Mouse (Mus musculus): ENCODE data around the gene Prdm16. TPM values are rescaled to one million over a fixed set of nuclear protein-coding genes. Genes with fewer than 3 reads are reported as not detected.

Gene Prdm16
- polyA plus RNA-seq, 1 experiment = not detected

DNA sequence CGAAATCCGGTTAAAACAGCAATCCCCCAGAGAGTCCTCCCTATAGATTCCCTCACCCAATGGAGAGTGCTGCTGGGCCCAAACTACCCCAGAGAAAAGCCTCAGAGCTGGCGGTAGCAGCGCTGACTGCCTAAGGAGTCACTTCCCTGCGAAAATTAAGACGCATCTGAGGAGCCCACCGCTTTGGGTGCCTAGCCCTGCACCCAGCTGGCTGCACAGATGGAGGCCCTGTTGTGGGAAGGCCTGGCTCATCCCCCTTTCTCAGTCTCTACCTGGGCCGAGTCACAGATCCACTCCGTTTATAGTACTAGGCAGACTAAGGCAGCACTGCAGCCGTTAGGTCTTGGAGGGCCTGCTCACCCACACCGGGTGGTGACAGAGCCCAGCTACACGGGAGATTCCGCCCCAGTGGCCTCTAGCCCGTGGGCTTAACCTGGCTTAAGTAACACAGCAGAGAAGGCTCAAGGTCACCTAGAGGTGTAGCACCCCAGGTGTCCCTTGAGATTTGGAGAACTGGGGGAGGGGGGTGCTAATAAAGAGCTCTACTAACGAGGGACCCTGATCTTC, 1.7 kb upstream of the Prdm16 start:
- no peak for TF ChIP-seq MYOD1 (IDR thresholded peaks at IDR 0.05; ENCODE audit: control insufficient read depth, insufficient read length, low read depth)
- no peak overlapping the region for H3ac ChIP-seq (ENCODE audit: control insufficient read depth, insufficient read length, low read depth)
- no peaks in the 10 kb centered on the region for H3K79me2 ChIP-seq (ENCODE audit: control insufficient read depth, insufficient read depth)
- H3K4me3 ChIP-seq (ENCODE audit: insufficient read depth, poor library complexity, severe bottlenecking) = no peak overlapping the region
- no peaks in the 10 kb centered on the region for H3K36me3 ChIP-seq (ENCODE audit: control insufficient read depth, insufficient read depth)
- no peaks in the 10 kb centered on the region for H3K79me3 ChIP-seq (ENCODE audit: low read depth)
- H3K27me3 ChIP-seq (ENCODE audit: control insufficient read depth, insufficient read depth, insufficient read length) = no peaks in the 10 kb centered on the region

DNA sequence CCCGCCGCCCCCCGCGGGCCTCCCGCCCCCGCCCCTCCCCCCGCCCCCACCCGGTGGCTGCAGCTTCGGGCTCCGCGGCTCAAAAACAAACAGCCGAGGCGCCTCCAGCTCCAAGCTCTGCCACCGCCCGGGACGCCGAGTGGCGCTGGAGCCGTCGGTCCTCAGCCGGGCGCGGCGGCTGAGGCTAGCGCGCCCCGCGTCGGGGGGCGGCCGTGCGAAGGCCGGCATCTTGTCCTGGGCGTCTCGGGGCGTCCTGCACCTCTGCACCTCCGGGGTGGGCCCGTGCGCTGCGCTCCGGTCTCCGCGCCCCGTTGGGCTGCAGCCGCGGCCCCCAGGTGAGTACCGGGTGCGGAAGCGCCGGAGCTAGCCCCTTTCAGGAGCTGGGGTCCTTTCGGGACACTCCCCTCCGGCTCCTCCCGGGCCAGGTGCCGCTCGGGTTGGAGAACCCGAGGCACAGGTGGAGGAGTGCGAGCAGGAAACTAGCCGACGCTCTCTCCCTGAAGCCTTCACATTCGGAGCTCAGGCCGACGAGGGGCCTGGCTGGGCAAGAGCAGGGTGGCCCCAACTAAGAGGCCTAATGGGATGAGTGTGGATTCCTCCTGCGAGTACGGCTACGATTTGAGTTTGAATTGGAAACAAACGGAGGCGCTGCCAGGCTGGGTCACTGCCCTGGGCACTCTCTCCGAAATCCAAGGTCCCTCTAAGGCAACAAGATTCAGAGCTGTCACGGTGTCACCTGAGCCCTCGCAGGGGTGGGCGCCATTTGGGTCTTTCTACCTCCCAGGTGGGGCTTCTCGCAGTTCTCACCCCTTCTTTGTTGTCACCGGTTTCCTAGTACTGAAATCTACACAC, 1.0 kb upstream of the Prdm16 start:
- Histone ChIP-seq H3K4me3 (ENCODE audit: insufficient read depth, poor library complexity, severe bottlenecking) (no peak overlapping the region), H3ac (ENCODE audit: control insufficient read depth, insufficient read length, low read depth) (no peak overlapping the region), H3K36me3 (ENCODE audit: control insufficient read depth, insufficient read depth) (no peaks in the 10 kb centered on the region), H3K79me2 (ENCODE audit: control insufficient read depth, insufficient read depth) (no peaks in the 10 kb centered on the region), H3K27me3 (ENCODE audit: control insufficient read depth, insufficient read depth, insufficient read length) (no peaks in the 10 kb centered on the region), H3K79me3 (ENCODE audit: low read depth) (no peaks in the 10 kb centered on the region)
- no peak for TF ChIP-seq FOSL1 (IDR thresholded peaks at IDR 0.05; ENCODE audit: insufficient read depth, low read length, poor library complexity, severe bottlenecking)
- no peak for TF ChIP-seq MYOD1 (IDR thresholded peaks at IDR 0.05; ENCODE audit: control insufficient read depth, insufficient read length, low read depth)
- no peak for TF ChIP-seq MYOG (IDR thresholded peaks at IDR 0.05; ENCODE audit: control insufficient read depth, extremely low read depth, insufficient read length)
- no peak for TF ChIP-seq MAX (IDR thresholded peaks at IDR 0.05)
- no peak for TF ChIP-seq CTCF (IDR thresholded peaks at IDR 0.05; ENCODE audit: control insufficient read depth, insufficient read depth, insufficient read length)
- no peak for TF ChIP-seq USF1 (IDR thresholded peaks at IDR 0.05; ENCODE audit: low read depth)
- no peak for TF ChIP-seq CEBPB (IDR thresholded peaks at IDR 0.05; ENCODE audit: low read depth)

DNA sequence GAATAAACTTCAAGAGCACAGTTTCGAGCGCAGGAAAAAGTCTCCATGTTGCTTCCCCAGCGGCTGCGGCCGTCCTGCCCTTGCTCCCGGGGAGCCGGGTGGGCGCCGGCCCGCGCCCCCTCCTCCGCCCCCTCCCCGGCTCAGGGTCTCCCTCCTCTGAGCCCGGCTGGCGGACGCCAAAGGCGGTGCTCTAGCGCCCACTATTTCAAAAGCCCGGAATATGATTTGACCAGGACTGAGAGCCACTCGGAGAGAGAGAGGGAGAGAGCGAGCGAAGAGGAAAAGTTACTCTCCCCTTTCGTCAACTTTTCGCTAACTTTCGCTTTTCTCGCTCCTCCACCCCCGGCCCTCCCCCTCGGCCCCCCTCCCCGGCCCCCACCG, 630 bp downstream of the Prdm16 start:
- no peaks in the 10 kb centered on the region for H3K27me3 ChIP-seq (ENCODE audit: control insufficient read depth, insufficient read depth, insufficient read length)
- H3K79me3 ChIP-seq (ENCODE audit: low read depth) = no peaks in the 10 kb centered on the region
- no peak overlapping the region for H3K4me3 ChIP-seq (ENCODE audit: insufficient read depth, poor library complexity, severe bottlenecking)
- H3K36me3 ChIP-seq (ENCODE audit: control insufficient read depth, insufficient read depth) = no peaks in the 10 kb centered on the region
- no peaks in the 10 kb centered on the region for H3K79me2 ChIP-seq (ENCODE audit: control insufficient read depth, insufficient read depth)
- no peak for TF ChIP-seq MYOD1 (IDR thresholded peaks at IDR 0.05; ENCODE audit: control insufficient read depth, insufficient read length, low read depth)
- no peak for TF ChIP-seq MYOG (IDR thresholded peaks at IDR 0.05; ENCODE audit: control insufficient read depth, extremely low read depth, insufficient read length)
- TF ChIP-seq USF1 (IDR thresholded peaks at IDR 0.05; ENCODE audit: low read depth) = no peak
- TF ChIP-seq CEBPB (IDR thresholded peaks at IDR 0.05; ENCODE audit: low read depth) = no peak
- TF ChIP-seq CTCF (IDR thresholded peaks at IDR 0.05; ENCODE audit: control insufficient read depth, insufficient read depth, insufficient read length) = no peak
- TF ChIP-seq FOSL1 (IDR thresholded peaks at IDR 0.05; ENCODE audit: insufficient read depth, low read length, poor library complexity, severe bottlenecking) = no peak
- TF ChIP-seq MAX (IDR thresholded peaks at IDR 0.05) = no peak
- no peak overlapping the region for H3ac ChIP-seq (ENCODE audit: control insufficient read depth, insufficient read length, low read depth)

DNA sequence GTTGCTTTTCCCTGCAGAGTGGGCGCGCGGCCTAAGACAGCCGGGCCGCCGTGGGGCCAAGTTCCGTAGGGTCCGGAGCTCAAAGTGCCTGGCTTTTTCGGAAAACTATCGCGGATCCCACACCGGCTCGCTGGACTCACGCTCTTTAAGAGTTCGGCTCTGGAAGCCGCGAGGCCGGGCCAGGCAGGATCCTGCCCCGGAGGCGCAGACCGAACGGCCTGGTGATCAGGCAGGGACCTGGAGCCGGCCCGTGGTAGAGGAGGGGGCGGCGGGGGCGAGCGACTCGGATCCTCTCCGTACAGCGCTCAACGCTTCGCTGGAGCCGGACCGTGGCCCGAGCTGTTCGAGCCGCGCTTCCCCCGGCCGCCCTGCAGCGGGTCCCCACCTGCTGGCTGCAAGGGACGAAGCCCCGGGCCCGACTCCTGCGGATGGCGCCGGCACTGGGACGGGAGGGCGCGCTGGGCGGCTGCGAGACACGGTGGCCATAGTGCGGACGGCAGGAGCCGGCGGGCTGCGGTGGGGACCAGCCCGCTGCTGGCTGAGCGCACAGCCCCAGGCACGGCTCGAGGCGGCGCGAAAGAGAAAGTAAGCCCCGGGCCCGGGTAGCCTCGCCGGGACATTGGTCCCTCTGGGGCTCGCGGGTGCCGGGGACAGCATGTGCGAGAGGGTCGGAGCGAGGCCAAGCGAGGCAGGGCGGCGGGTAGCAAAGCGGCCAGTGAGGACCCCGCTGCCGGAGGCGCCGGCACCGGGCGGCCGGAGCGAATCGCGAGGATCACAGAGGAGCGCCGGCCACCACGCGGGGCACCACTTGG, 1.2 kb downstream of the Prdm16 start:
- Histone ChIP-seq H3K27me3 (ENCODE audit: control insufficient read depth, insufficient read depth, insufficient read length) (no peaks in the 10 kb centered on the region), H3K79me2 (ENCODE audit: control insufficient read depth, insufficient read depth) (no peaks in the 10 kb centered on the region), H3ac (ENCODE audit: control insufficient read depth, insufficient read length, low read depth) (no peak overlapping the region), H3K4me3 (ENCODE audit: insufficient read depth, poor library complexity, severe bottlenecking) (no peak overlapping the region), H3K79me3 (ENCODE audit: low read depth) (no peaks in the 10 kb centered on the region), H3K36me3 (ENCODE audit: control insufficient read depth, insufficient read depth) (no peaks in the 10 kb centered on the region)
- TF ChIP-seq MYOG (IDR thresholded peaks at IDR 0.05; ENCODE audit: control insufficient read depth, extremely low read depth, insufficient read length) (no peak), MAX (IDR thresholded peaks at IDR 0.05) (no peak), FOSL1 (IDR thresholded peaks at IDR 0.05; ENCODE audit: insufficient read depth, low read length, poor library complexity, severe bottlenecking) (no peak), CTCF (IDR thresholded peaks at IDR 0.05; ENCODE audit: control insufficient read depth, insufficient read depth, insufficient read length) (no peak), CEBPB (IDR thresholded peaks at IDR 0.05; ENCODE audit: low read depth) (no peak), USF1 (IDR thresholded peaks at IDR 0.05; ENCODE audit: low read depth) (no peak), MYOD1 (IDR thresholded peaks at IDR 0.05; ENCODE audit: control insufficient read depth, insufficient read length, low read depth) (no peak)

DNA sequence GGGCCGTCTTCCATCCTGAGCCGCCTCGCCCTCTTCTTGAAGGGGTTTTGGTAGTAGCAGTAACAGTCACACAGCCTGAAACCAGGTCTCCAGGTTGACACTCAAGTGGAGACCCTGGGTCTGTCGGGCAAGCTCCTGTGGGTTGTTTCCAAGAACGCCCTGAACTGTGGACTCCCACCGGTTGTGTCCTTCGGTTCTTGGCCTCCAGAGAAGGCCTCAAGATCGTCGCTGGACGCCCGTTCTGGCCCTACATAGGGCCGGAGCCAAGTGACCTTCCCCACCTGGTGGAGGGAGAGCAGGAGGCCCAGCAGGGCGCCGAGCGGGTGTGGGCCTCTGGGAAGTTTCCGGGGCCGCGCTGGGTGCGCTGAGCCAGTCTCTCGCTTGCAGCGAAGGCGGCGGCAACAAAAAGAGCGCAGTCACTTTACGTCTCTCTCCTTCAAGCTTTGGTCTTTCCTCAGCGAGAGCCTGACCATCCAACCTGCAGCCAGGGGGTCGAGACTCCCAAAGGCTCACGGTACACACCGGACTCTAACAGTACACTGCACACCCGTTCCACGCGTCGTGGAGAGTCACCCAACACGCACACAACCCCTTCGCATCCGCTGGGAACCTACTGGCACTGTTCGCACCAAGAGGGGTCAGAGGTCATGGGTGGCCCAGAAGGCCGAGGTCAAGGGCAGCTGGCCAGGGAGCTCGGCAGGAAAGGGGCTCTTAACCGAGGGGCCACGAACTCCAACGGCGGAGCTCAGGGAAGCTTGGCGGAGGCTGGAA, 2.0 kb downstream of the Prdm16 start:
- Histone ChIP-seq H3K79me2 (ENCODE audit: control insufficient read depth, insufficient read depth) (no peaks in the 10 kb centered on the region), H3K79me3 (ENCODE audit: low read depth) (no peaks in the 10 kb centered on the region), H3K27me3 (ENCODE audit: control insufficient read depth, insufficient read depth, insufficient read length) (no peaks in the 10 kb centered on the region), H3ac (ENCODE audit: control insufficient read depth, insufficient read length, low read depth) (no peak overlapping the region), H3K4me3 (ENCODE audit: insufficient read depth, poor library complexity, severe bottlenecking) (no peak overlapping the region), H3K36me3 (ENCODE audit: control insufficient read depth, insufficient read depth) (no peaks in the 10 kb centered on the region)
- TF ChIP-seq FOSL1 (IDR thresholded peaks at IDR 0.05; ENCODE audit: insufficient read depth, low read length, poor library complexity, severe bottlenecking) (no peak), CEBPB (IDR thresholded peaks at IDR 0.05; ENCODE audit: low read depth) (no peak), CTCF (IDR thresholded peaks at IDR 0.05; ENCODE audit: control insufficient read depth, insufficient read depth, insufficient read length) (no peak), MAX (IDR thresholded peaks at IDR 0.05) (no peak), MYOD1 (IDR thresholded peaks at IDR 0.05; ENCODE audit: control insufficient read depth, insufficient read length, low read depth) (no peak), USF1 (IDR thresholded peaks at IDR 0.05; ENCODE audit: low read depth) (no peak)

Data from C2C12 (cell line).